Mouse (Mus musculus) cortical plate, adult 2 months (tissue): ENCODE measurements around the gene Gzmm. TPM values are rescaled to one million over a fixed set of nuclear protein-coding genes. Genes with fewer than 3 reads are reported as not detected.

Experiments
- H3K27ac ChIP-seq: fragments of 200-500 bp; 2 replicates; pipeline ENCODE4 v1.5.1; 2012; ENCODE audit warnings: low read length, control low read depth, inconsistent platforms; ENCODE audit not compliant: insufficient read depth
- H3K4me1 ChIP-seq: fragments of 200-500 bp; 2 replicates; pipeline ENCODE4 v1.6.1; 2011; ENCODE audit warnings: low read length; ENCODE audit not compliant: control insufficient read depth, insufficient read depth
- H3K4me3 ChIP-seq: fragments of 200-500 bp; 2 replicates; pipeline ENCODE4 v1.5.1; 2011; ENCODE audit warnings: mild to moderate bottlenecking, low read length, control low read depth; ENCODE audit not compliant: insufficient read depth
- CTCF ChIP-seq: fragments of 200-500 bp; IDR thresholded peaks from 2 replicates; pipeline ENCODE4 v1.5.1; 2011; ENCODE audit warnings: mild to moderate bottlenecking, control low read depth, low read length; ENCODE audit not compliant: insufficient read depth; ENCODE audit errors: extremely low read depth
- POLR2A ChIP-seq: fragments of 200-500 bp; IDR thresholded peaks from 2 replicates; pipeline ENCODE4 v1.6.1; 2011; ENCODE audit warnings: mild to moderate bottlenecking, low read length, control low read depth; ENCODE audit not compliant: insufficient read depth; ENCODE audit errors: extremely low read depth
- polyA plus RNA-seq: library from polyadenylated mRNA; depleted of rRNA; stranded (reverse); fragments of >200 nt; gene quantifications from 2 replicates; pipeline ENCODE4 v1.2.3, GENCODE M21; 2012; rRNA removed

The Gzmm gene
- 1.1 and 1.4 TPM in 2 replicates for polyA plus RNA-seq

- no peak within 1 kb of the TSS for H3K27ac ChIP-seq
- no peak for TF ChIP-seq CTCF
- no peak for TF ChIP-seq POLR2A
- no peaks in the 10 kb centered on the region for H3K4me1 ChIP-seq
- no peak within 1 kb of the TSS for H3K4me3 ChIP-seq
Measured at GRCm38 (mm10) chr10:79688720-79689119, at the start of gene Gzmm. Gene Gzmm, plus strand, starts transcription at chr10:79689020.

GRCm38 (mm10) chr10:79645711-79646110, 43.1 kb upstream of the Gzmm start, which contains the start of gene Odf3l2:
Gene Odf3l2, minus strand, starts transcription at chr10:79645738.
- TF ChIP-seq CTCF, result no peak
- TF ChIP-seq POLR2A, result no peak
- Histone ChIP-seq H3K4me3 (no peak within 1 kb of the TSS), H3K27ac (no peak within 1 kb of the TSS), H3K4me1 (no peaks in the 10 kb centered on the region)

GRCm38 (mm10) chr10:79649070-79649751, 39.6 kb upstream of the Gzmm start:
- Histone ChIP-seq H3K4me1 (no peaks in the 10 kb centered on the region), H3K27ac (no peak overlapping the region), H3K4me3 (no peak overlapping the region)
- peak; percentile 94 for TF ChIP-seq CTCF
- TF ChIP-seq POLR2A, result no peak

- H3K27ac ChIP-seq, result no peak overlapping the region
- TF ChIP-seq CTCF (no peak), POLR2A (no peak)
- no peak overlapping the region for H3K4me3 ChIP-seq
- H3K4me1 ChIP-seq, result peaks cover 4% of the 10 kb centered on the region
Measured at GRCm38 (mm10) chr10:79652789-79653188, 36.0 kb upstream of the Gzmm start.

GRCm38 (mm10) chr10:79654946-79655395, 33.8 kb upstream of the Gzmm start:
- Histone ChIP-seq H3K4me3 (no peak overlapping the region), H3K4me1 (peaks cover 4% of the 10 kb centered on the region), H3K27ac (peak overlapping the region; percentile 68)
- TF ChIP-seq CTCF, result no peak
- TF ChIP-seq POLR2A, result no peak

GRCm38 (mm10) chr10:79658829-79659228, 30.0 kb upstream of the Gzmm start:
- Histone ChIP-seq H3K4me3 (no peak overlapping the region), H3K27ac (no peak overlapping the region), H3K4me1 (peaks cover 4% of the 10 kb centered on the region)
- TF ChIP-seq POLR2A (no peak), CTCF (no peak)

GRCm38 (mm10) chr10:79660298-79660697, 28.5 kb upstream of the Gzmm start:
- Histone ChIP-seq H3K27ac (no peak overlapping the region), H3K4me1 (peaks cover 3% of the 10 kb centered on the region; the same call in 1 of the 2 replicates), H3K4me3 (no peak overlapping the region)
- no peak for TF ChIP-seq CTCF
- TF ChIP-seq POLR2A, result no peak

- Histone ChIP-seq H3K27ac (no peak overlapping the region), H3K4me3 (no peak overlapping the region), H3K4me1 (no peaks in the 10 kb centered on the region)
- TF ChIP-seq CTCF, result no peak
- TF ChIP-seq POLR2A, result no peak
Measured at GRCm38 (mm10) chr10:79661861-79662260, 27.0 kb upstream of the Gzmm start.

- no peak within 1 kb of the TSS for H3K4me3 ChIP-seq
- no peak for TF ChIP-seq POLR2A
- peak; percentile 75 for TF ChIP-seq CTCF
Measured at GRCm38 (mm10) chr10:79664131-79664665, 24.6 kb upstream of the Gzmm start, which contains the start of gene Madcam1. Gene Madcam1, plus strand, starts transcription at chr10:79664559.

GRCm38 (mm10) chr10:79665051-79665450, 23.8 kb upstream of the Gzmm start:
- Histone ChIP-seq H3K27ac (no peak overlapping the region), H3K4me3 (no peak overlapping the region), H3K4me1 (0 out of 2 replicates have a peak, but pooled peaks cover 2% of the 10 kb centered on the region)
- no peak for TF ChIP-seq CTCF
- no peak for TF ChIP-seq POLR2A

More at GRCm38 (mm10) chr10:79664131-79664665, 24.6 kb upstream of the Gzmm start, which contains the start of gene Madcam1:
- 0 out of 2 replicates have a peak, but pooled peaks cover 2% of the 10 kb centered on the region for H3K4me1 ChIP-seq
- no peak within 1 kb of the TSS for H3K27ac ChIP-seq
